Mouse (Mus musculus): Measurements from ENCODE around the gene 9230112D13Rik. TPM values are rescaled to one million over a fixed set of nuclear protein-coding genes. Genes with fewer than 3 reads are reported as not detected.

9230112D13Rik gene
- polyA plus RNA-seq, 1 experiment from 2014 or later, result not detected

DNA sequence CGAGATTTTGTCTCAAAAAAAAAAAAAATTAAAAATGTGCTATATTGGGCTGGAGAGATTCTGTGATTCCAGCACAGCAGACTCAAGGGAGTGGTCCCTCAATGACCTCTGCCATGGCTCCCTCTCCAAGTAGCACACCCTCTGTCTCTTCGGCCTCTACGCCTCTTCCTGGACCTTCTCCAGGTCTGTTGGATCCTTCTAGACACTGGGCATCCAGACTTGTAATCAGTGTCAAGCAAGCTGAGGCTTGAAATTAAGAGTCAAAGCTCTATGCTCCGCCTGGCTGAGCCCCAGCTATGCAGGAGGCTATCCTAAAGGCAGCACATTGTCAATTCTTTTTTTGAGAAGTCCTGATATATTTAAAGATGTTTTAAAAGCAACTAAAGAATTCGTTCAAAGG, 10.9 kb upstream of the 9230112D13Rik start:
- no peak for ATAC-seq (ENCODE audit: insufficient read depth, low FRiP score, low TSS enrichment)

DNA sequence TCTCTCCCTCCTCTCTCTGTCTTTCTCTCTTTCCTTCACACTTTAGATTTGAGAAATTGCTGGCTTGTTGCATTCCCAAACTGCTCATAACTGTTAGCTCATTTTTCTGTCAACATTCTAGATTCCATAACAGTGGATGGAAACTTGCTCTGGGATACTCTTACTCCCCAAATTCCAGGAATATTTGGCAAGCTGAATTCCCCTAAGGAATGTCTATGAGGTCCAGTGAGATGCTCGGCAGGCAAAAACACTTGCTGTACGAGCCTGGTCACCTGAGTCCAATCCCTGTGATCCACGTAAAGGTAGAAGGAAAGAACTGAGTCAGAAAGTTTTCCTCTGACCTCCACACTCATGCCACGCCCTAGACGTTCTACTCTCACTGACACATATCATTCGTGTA, 9.9 kb upstream of the 9230112D13Rik start:
- no peaks in the 10 kb centered on the region for H3K4me1 ChIP-seq (ENCODE audit: control insufficient read depth, insufficient read depth, low read length)
- ATAC-seq (ENCODE audit: insufficient read depth, low FRiP score, low TSS enrichment) (no peak), DNase-seq (ENCODE audit: low spot score) (no peak)
- no peaks in the 10 kb centered on the region for H3K9me3 ChIP-seq (ENCODE audit: control insufficient read depth, low read length)
- no peaks in the 10 kb centered on the region for H3K36me3 ChIP-seq (ENCODE audit: control insufficient read depth, insufficient read depth, low read length)
- H3K27me3 ChIP-seq (ENCODE audit: control insufficient read depth, insufficient read depth, low read length), result no peaks in the 10 kb centered on the region
- no peak overlapping the region for H3K9ac ChIP-seq (ENCODE audit: low read length)
- H3K4me2 ChIP-seq (ENCODE audit: low read depth), result no peak overlapping the region
- 87% methylated on average over 6 of the region's 6 CpGs for WGBS
- no peak overlapping the region for H3K4me3 ChIP-seq (ENCODE audit: low read depth, low read length)
- H3K27ac ChIP-seq (ENCODE audit: low read depth, low read length), result no peak overlapping the region

More for the DNA sequence above, 10.9 kb upstream of the 9230112D13Rik start:
- no peak for DNase-seq (ENCODE audit: low spot score)
- H3K9me3 ChIP-seq (ENCODE audit: control insufficient read depth, low read length), result no peaks in the 10 kb centered on the region
- no peak overlapping the region for H3K9ac ChIP-seq (ENCODE audit: low read length)
- H3K4me1 ChIP-seq (ENCODE audit: control insufficient read depth, insufficient read depth, low read length), result no peaks in the 10 kb centered on the region
- H3K27me3 ChIP-seq (ENCODE audit: control insufficient read depth, insufficient read depth, low read length), result no peaks in the 10 kb centered on the region
- no peak overlapping the region for H3K4me3 ChIP-seq (ENCODE audit: low read depth, low read length)
- no peaks in the 10 kb centered on the region for H3K36me3 ChIP-seq (ENCODE audit: control insufficient read depth, insufficient read depth, low read length)
- H3K27ac ChIP-seq (ENCODE audit: low read depth, low read length), result no peak overlapping the region
- 86% methylated on average over 5 of the region's 5 CpGs for WGBS
- no peak overlapping the region for H3K4me2 ChIP-seq (ENCODE audit: low read depth)

DNA sequence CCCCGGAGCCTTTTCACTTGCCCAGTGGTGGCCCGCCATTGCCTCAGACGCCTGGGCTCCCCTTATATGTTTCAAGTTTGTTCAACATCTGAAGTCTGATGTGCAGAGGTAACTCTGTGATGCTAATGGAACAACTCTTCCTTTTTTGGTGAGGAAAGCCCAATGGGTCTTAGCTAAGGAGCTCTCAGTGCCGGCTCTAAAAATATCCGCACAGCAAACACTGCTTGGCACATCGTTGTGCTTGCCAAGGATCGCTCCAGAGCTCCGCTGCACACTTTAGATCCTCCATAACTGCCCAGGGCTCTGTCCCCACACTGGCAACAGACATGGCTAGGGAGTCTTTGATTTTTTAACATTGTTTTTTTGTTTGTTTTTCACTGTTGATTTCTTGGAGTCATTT, 6.2 kb upstream of the 9230112D13Rik start:
- ATAC-seq (ENCODE audit: insufficient read depth, low FRiP score, low TSS enrichment), result no peak
- H3K4me2 ChIP-seq (ENCODE audit: low read depth), result no peak overlapping the region
- H3K4me1 ChIP-seq (ENCODE audit: control insufficient read depth, insufficient read depth, low read length), result no peaks in the 10 kb centered on the region
- H3K4me3 ChIP-seq (ENCODE audit: low read depth, low read length), result no peak overlapping the region
- H3K27ac ChIP-seq (ENCODE audit: low read depth, low read length), result no peak overlapping the region
- no peaks in the 10 kb centered on the region for H3K27me3 ChIP-seq (ENCODE audit: control insufficient read depth, insufficient read depth, low read length)
- WGBS, result 79% methylated on average over 8 of the region's 8 CpGs
- no peaks in the 10 kb centered on the region for H3K9me3 ChIP-seq (ENCODE audit: control insufficient read depth, low read length)
- H3K36me3 ChIP-seq (ENCODE audit: control insufficient read depth, insufficient read depth, low read length), result no peaks in the 10 kb centered on the region
- H3K9ac ChIP-seq (ENCODE audit: low read length), result no peak overlapping the region
- no peak for DNase-seq (ENCODE audit: low spot score)

GRCm38 (mm10) chr14:34517959-34518544, 4.5 kb downstream of the 9230112D13Rik start:
- ATAC-seq (ENCODE audit: insufficient read depth, low FRiP score, low TSS enrichment) (no peak), DNase-seq (ENCODE audit: low spot score) (no peak)
- whole genome bisulfite sequencing, result 83% methylated on average over 8 of the region's 8 CpGs
- no peaks in the 10 kb centered on the region for H3K9me3 ChIP-seq (ENCODE audit: control insufficient read depth, low read length)
- H3K36me3 ChIP-seq (ENCODE audit: control insufficient read depth, insufficient read depth, low read length), result no peaks in the 10 kb centered on the region
- no peak overlapping the region for H3K27ac ChIP-seq (ENCODE audit: low read depth, low read length)
- no peak overlapping the region for H3K4me2 ChIP-seq (ENCODE audit: low read depth)
- H3K27me3 ChIP-seq (ENCODE audit: control insufficient read depth, insufficient read depth, low read length), result no peaks in the 10 kb centered on the region
- H3K4me1 ChIP-seq (ENCODE audit: control insufficient read depth, insufficient read depth, low read length), result no peaks in the 10 kb centered on the region
- no peak overlapping the region for H3K4me3 ChIP-seq (ENCODE audit: low read depth, low read length)
- H3K9ac ChIP-seq (ENCODE audit: low read length), result no peak overlapping the region

- DNase-seq (ENCODE audit: low spot score) (no peak), ATAC-seq (ENCODE audit: insufficient read depth, low FRiP score, low TSS enrichment) (no peak)
- Histone ChIP-seq H3K27ac (ENCODE audit: low read depth, low read length) (no peak overlapping the region), H3K27me3 (ENCODE audit: control insufficient read depth, insufficient read depth, low read length) (no peaks in the 10 kb centered on the region), H3K36me3 (ENCODE audit: control insufficient read depth, insufficient read depth, low read length) (no peaks in the 10 kb centered on the region), H3K9ac (ENCODE audit: low read length) (no peak overlapping the region), H3K9me3 (ENCODE audit: control insufficient read depth, low read length) (no peaks in the 10 kb centered on the region), H3K4me1 (ENCODE audit: control insufficient read depth, insufficient read depth, low read length) (no peaks in the 10 kb centered on the region), H3K4me2 (ENCODE audit: low read depth) (no peak overlapping the region), H3K4me3 (ENCODE audit: low read depth, low read length) (no peak overlapping the region)
- WGBS, result 93% methylated on average over 10 of the region's 10 CpGs
These were observed 5.5 kb downstream of the 9230112D13Rik start for GRCm38 (mm10) chr14:34516960-34517577.

DNA sequence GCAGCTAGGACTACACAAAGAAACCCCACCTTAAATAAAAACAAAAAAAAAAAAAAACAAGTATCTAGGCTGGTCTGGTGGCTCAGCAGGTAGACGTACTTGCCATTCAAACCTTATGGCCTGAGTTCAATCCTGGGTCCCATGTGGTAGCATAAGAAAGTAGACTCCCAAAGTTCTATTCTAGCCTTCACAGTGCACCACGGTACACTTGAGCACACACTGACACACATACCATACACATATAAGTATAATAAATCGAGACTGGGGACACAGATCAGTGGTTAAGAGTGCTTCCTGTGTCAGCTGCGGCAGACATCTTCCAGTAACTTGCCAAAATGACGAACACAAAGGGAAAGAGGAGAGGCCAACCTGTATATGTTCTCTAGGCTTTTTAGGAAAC, 6.7 kb downstream of the 9230112D13Rik start:
- H3K27me3 ChIP-seq (ENCODE audit: control insufficient read depth, insufficient read depth, low read length), result no peaks in the 10 kb centered on the region
- no peak overlapping the region for H3K27ac ChIP-seq (ENCODE audit: low read depth, low read length)
- no peaks in the 10 kb centered on the region for H3K36me3 ChIP-seq (ENCODE audit: control insufficient read depth, insufficient read depth, low read length)
- ATAC-seq (ENCODE audit: insufficient read depth, low FRiP score, low TSS enrichment) (no peak), DNase-seq (ENCODE audit: low spot score) (no peak)
- no peak overlapping the region for H3K9ac ChIP-seq (ENCODE audit: low read length)
- WGBS, result 87% methylated on average over 5 of the region's 5 CpGs
- no peaks in the 10 kb centered on the region for H3K4me1 ChIP-seq (ENCODE audit: control insufficient read depth, insufficient read depth, low read length)
- H3K4me3 ChIP-seq (ENCODE audit: low read depth, low read length), result no peak overlapping the region
- no peak overlapping the region for H3K4me2 ChIP-seq (ENCODE audit: low read depth)
- H3K9me3 ChIP-seq (ENCODE audit: control insufficient read depth, low read length), result no peaks in the 10 kb centered on the region

- H3K4me1 ChIP-seq (ENCODE audit: control insufficient read depth, insufficient read depth, low read length), result no peaks in the 10 kb centered on the region
- WGBS, result 52% methylated on average over 6 of the region's 6 CpGs
- no peak overlapping the region for H3K4me3 ChIP-seq (ENCODE audit: low read depth, low read length)
- no peaks in the 10 kb centered on the region for H3K27me3 ChIP-seq (ENCODE audit: control insufficient read depth, insufficient read depth, low read length)
- ATAC-seq (ENCODE audit: insufficient read depth, low FRiP score, low TSS enrichment) (no peak), DNase-seq (ENCODE audit: low spot score) (no peak)
- H3K27ac ChIP-seq (ENCODE audit: low read depth, low read length), result no peak overlapping the region
- no peak overlapping the region for H3K4me2 ChIP-seq (ENCODE audit: low read depth)
- no peaks in the 10 kb centered on the region for H3K36me3 ChIP-seq (ENCODE audit: control insufficient read depth, insufficient read depth, low read length)
- H3K9me3 ChIP-seq (ENCODE audit: control insufficient read depth, low read length), result no peaks in the 10 kb centered on the region
- no peak overlapping the region for H3K9ac ChIP-seq (ENCODE audit: low read length)
These were observed 8.5 kb downstream of the 9230112D13Rik start for GRCm38 (mm10) chr14:34514120-34514519.

DNA sequence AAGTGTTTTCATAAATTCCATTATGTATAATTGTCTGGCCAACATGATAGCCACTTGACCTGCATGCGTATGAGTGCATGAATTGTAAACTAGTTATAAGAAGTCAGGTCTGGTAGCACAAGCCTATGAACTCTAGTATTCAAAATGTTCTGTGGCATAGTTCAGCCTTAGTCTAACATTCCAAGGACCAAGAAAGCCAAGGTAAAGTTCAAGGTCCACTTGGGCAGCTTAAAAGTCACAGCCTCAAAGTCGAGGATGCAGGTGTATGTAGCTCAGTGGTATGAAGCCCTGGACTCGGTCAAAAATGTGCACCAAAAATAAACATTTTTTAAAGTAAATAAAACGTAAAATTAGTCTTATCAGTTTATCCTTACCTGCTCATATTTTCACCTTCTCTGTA, 10.0 kb downstream of the 9230112D13Rik start:
- WGBS, result 87% methylated on average over 4 of the region's 4 CpGs
- no peak for ATAC-seq (ENCODE audit: insufficient read depth, low FRiP score, low TSS enrichment)
- H3K36me3 ChIP-seq (ENCODE audit: control insufficient read depth, insufficient read depth, low read length), result no peaks in the 10 kb centered on the region

GRCm38 (mm10) chr14:34511901-34512300, 10.7 kb downstream of the 9230112D13Rik start:
- Histone ChIP-seq H3K36me3 (ENCODE audit: control insufficient read depth, insufficient read depth, low read length) (no peaks in the 10 kb centered on the region), H3K9me3 (ENCODE audit: control insufficient read depth, low read length) (no peaks in the 10 kb centered on the region), H3K4me3 (ENCODE audit: low read depth, low read length) (no peak overlapping the region), H3K27me3 (ENCODE audit: control insufficient read depth, insufficient read depth, low read length) (no peaks in the 10 kb centered on the region), H3K4me1 (ENCODE audit: control insufficient read depth, insufficient read depth, low read length) (peaks cover 4% of the 10 kb centered on the region; the same call in 1 of the 2 replicates), H3K4me2 (ENCODE audit: low read depth) (no peak overlapping the region), H3K27ac (ENCODE audit: low read depth, low read length) (no peak overlapping the region), H3K9ac (ENCODE audit: low read length) (no peak overlapping the region)
- ATAC-seq (ENCODE audit: insufficient read depth, low FRiP score, low TSS enrichment), result no peak
- WGBS, result 83% methylated on average over 11 of the region's 11 CpGs
- DNase-seq (ENCODE audit: low spot score), result no peak

More for the DNA sequence above, 10.0 kb downstream of the 9230112D13Rik start:
- peaks cover 4% of the 10 kb centered on the region; the same call in 1 of the 2 replicates for H3K4me1 ChIP-seq (ENCODE audit: control insufficient read depth, insufficient read depth, low read length)
- no peaks in the 10 kb centered on the region for H3K9me3 ChIP-seq (ENCODE audit: control insufficient read depth, low read length)
- H3K4me3 ChIP-seq (ENCODE audit: low read depth, low read length), result no peak overlapping the region
- H3K4me2 ChIP-seq (ENCODE audit: low read depth), result no peak overlapping the region
- H3K27ac ChIP-seq (ENCODE audit: low read depth, low read length), result no peak overlapping the region
- DNase-seq (ENCODE audit: low spot score), result no peak
- no peak overlapping the region for H3K9ac ChIP-seq (ENCODE audit: low read length)
- H3K27me3 ChIP-seq (ENCODE audit: control insufficient read depth, insufficient read depth, low read length), result no peaks in the 10 kb centered on the region

All from neural tube, embryonic 11.5 days (tissue).